Mouse (Mus musculus) small intestine, adult 2 months (tissue): Measurements from ENCODE around the gene Trmt44. TPM values are rescaled to one million over a fixed set of nuclear protein-coding genes. Genes with fewer than 3 reads are reported as not detected.

Source experiments
- H3K27ac ChIP-seq: fragments of 200-500 bp; 2 replicates; pipeline ENCODE4 v1.5.1; 2012; ENCODE audit warnings: low read depth, low read length, control low read depth, inconsistent platforms; ENCODE audit not compliant: insufficient read depth
- H3K27me3 ChIP-seq: fragments of 200-500 bp; 2 replicates; pipeline ENCODE4 v1.6.1; 2012; ENCODE audit warnings: mild to moderate bottlenecking, moderate library complexity, low read length, inconsistent platforms; ENCODE audit not compliant: control insufficient read depth, insufficient read depth
- H3K36me3 ChIP-seq: fragments of 200-500 bp; 2 replicates; pipeline ENCODE4 v1.6.1; 2012; ENCODE audit warnings: mild to moderate bottlenecking, low read length, control low read depth, inconsistent platforms; ENCODE audit not compliant: control insufficient read depth, insufficient read depth
- H3K4me1 ChIP-seq: fragments of 200-500 bp; 2 replicates; pipeline ENCODE4 v1.6.1; 2012; ENCODE audit warnings: low read length, inconsistent platforms, mixed read lengths; ENCODE audit not compliant: control insufficient read depth, insufficient read depth, insufficient read length
- H3K4me3 ChIP-seq: fragments of 200-500 bp; 2 replicates; pipeline ENCODE4 v1.5.1; 2012; ENCODE audit warnings: low read depth, mild to moderate bottlenecking, control low read depth, inconsistent platforms, low read length, moderate library complexity
- CTCF ChIP-seq: fragments of 200-500 bp; IDR thresholded peaks from 2 replicates; pipeline ENCODE4 v1.5.1; 2012; ENCODE audit warnings: low read depth, mild to moderate bottlenecking, control low read depth, inconsistent platforms, low read length, moderate library complexity, mixed read lengths; ENCODE audit not compliant: insufficient replicate concordance, insufficient read length; ENCODE audit errors: extremely low read depth
- POLR2A ChIP-seq: fragments of 200-500 bp; IDR thresholded peaks from 2 replicates; pipeline ENCODE4 v1.6.1; 2012; ENCODE audit warnings: low read depth, mild to moderate bottlenecking, control low read depth, inconsistent platforms, low read length, moderate library complexity
- WGBS: fragments of 180-500 bp; shearing (Covaris S2); methylation state at CpG from one replicate; pipeline ENCODE4 v1.1.7; 2018; 5-methylcytosine and 5-hydroxymethylcytosine counted together
- polyA plus RNA-seq: library from polyadenylated mRNA; depleted of rRNA; stranded (reverse); fragments of >200 nt; gene quantifications from 2 replicates; pipeline ENCODE4 v1.2.3, GENCODE M21; 2012

Gene Trmt44
- polyA plus RNA-seq, 1 experiment: 3.3 TPM

DNA sequence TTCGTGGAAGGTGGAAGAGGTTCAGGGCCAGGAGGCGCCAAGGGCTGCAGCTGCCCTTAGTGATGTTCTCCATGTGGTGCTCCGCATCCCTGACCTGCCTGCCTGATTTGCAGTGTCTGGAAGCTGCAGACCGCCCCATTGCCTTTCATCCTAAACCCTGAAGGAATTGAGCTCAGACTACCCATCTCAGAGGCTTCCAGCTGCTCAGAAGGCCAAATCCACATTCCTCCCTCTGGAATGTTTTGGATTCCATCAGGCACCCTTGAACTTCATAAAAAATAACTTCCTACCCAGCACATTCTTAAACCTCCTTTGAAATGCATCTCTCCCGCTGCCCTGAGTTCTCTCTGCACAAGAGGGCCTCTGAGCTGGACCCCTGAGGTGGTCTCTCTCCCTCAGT lies 34.3 kb downstream of the Trmt44 start:
- Histone ChIP-seq H3K27ac (no peak overlapping the region), H3K4me3 (no peak overlapping the region), H3K27me3 (no peaks in the 10 kb centered on the region), H3K36me3 (no peaks in the 10 kb centered on the region), H3K4me1 (no peaks in the 10 kb centered on the region)
- WGBS: 53% methylated on average over 5 of the region's 5 CpGs
- TF ChIP-seq CTCF (no peak), POLR2A (no peak)

DNA sequence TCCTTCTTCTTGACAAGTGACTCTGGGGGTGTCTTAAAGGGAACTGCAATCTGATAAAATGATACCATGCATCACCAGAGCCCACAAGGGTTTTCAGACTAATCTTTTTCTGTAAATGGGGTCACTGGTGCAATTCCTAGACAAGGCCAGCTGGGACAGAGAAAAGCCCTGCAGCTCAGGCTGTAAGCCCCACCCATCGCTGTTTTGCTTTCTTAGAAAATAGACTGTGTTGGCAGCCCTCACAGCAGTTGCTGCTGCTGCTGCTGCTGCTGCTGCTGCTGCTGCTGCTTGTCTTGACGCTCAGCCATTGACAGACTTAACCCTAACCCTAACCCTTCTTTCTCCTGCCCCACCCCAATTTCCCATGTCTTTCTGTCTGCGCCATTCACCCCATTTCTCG lies 35.3 kb downstream of the Trmt44 start:
- TF ChIP-seq CTCF: no peak
- no peak for TF ChIP-seq POLR2A
- H3K27me3 ChIP-seq: no peaks in the 10 kb centered on the region
- 57% methylated on average over 4 of the region's 4 CpGs for WGBS
- H3K4me1 ChIP-seq: no peaks in the 10 kb centered on the region
- H3K36me3 ChIP-seq: no peaks in the 10 kb centered on the region
- no peak overlapping the region for H3K4me3 ChIP-seq
- H3K27ac ChIP-seq: no peak overlapping the region

DNA sequence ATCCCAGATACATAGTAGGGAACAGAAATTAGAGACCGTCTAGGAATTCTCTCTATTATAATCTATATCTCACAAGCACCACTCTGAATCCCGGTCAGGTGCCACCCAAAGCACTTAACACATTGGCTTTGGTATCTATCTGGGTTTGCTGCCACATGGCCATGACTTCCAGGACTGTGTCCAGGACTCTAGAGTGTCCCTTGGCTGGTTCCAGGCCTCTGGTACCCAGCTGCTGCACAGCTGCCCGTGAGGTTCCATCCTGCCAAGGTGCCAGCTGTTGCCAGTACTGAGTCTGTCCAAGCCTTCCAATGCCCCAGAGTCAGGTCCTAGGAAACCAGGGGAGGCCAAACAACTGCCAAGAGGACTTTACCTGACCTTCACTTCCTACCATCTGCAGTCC lies 36.8 kb downstream of the Trmt44 start:
- Histone ChIP-seq H3K4me3 (no peak overlapping the region), H3K4me1 (no peaks in the 10 kb centered on the region), H3K27me3 (no peaks in the 10 kb centered on the region), H3K36me3 (no peaks in the 10 kb centered on the region), H3K27ac (no peak overlapping the region)
- TF ChIP-seq CTCF (no peak), POLR2A (no peak)
- 79% methylated on average over 3 of the region's 3 CpGs for WGBS

DNA sequence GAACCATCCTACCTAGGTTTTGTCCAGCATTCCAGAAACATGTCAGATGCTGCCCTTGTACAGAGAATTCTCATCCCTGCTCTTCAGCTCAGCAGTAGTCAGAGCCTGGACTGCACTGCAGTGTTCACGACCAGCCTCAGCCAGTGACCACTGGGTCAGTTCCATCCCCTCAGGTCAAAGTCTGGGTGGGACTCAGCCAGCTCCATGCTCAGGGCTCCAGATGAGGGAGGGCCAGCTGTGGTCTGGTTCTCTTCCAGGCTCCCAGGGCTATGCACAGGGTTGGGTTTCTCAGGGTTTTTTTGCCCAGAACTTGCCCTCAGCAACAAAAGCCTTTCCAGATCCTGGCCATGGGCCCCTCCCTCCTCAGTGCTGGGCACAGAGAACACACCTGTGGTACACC lies 37.4 kb downstream of the Trmt44 start:
- Histone ChIP-seq H3K27me3 (no peaks in the 10 kb centered on the region), H3K4me3 (no peak overlapping the region), H3K27ac (no peak overlapping the region), H3K4me1 (no peaks in the 10 kb centered on the region), H3K36me3 (no peaks in the 10 kb centered on the region)
- TF ChIP-seq POLR2A: no peak
- TF ChIP-seq CTCF: no peak
- 55% methylated on average over 1 of the region's 1 CpGs for WGBS

- Histone ChIP-seq H3K27me3 (no peaks in the 10 kb centered on the region), H3K36me3 (no peaks in the 10 kb centered on the region), H3K4me3 (no peak overlapping the region), H3K27ac (no peak overlapping the region), H3K4me1 (no peaks in the 10 kb centered on the region)
- TF ChIP-seq POLR2A (no peak), CTCF (no peak)
- 47% methylated on average over 3 of the region's 3 CpGs for WGBS
These were observed 38.6 kb downstream of the Trmt44 start for GRCm38 (mm10) chr5:35536271-35536670.

DNA sequence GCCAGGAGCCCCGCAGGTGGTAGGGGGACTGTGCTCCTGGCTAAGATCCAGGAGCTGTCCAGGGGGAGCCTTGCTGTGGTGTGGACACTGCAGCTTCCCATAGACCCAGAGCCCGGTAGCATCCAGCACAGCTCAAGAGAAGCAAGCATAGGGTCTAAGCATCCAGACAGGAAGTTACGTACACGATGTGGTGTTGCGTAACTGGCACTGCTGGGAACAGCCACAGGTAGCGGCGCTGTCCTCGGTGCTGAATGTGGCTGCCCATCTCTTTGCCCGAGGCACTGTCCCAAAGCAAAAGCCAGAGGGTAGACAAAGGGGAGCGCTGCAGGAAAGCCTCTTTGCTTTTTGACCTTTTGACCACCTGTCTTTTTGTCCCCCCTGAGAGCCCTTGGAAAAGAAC lies 43.3 kb downstream of the Trmt44 start:
- 19% methylated on average over 10 of the region's 10 CpGs for WGBS
- H3K27ac ChIP-seq: no peak overlapping the region
- no peaks in the 10 kb centered on the region for H3K4me1 ChIP-seq
- TF ChIP-seq POLR2A: no peak
- no peak for TF ChIP-seq CTCF
- no peaks in the 10 kb centered on the region for H3K36me3 ChIP-seq
- no peak overlapping the region for H3K4me3 ChIP-seq
- no peaks in the 10 kb centered on the region for H3K27me3 ChIP-seq

GRCm38 (mm10) chr5:35530442-35530841 lies 44.4 kb downstream of the Trmt44 start:
- WGBS: 12% methylated on average over 4 of the region's 4 CpGs
- H3K36me3 ChIP-seq: no peaks in the 10 kb centered on the region
- H3K27me3 ChIP-seq: peaks cover under 1% of the 10 kb centered on the region; the same call in 1 of the 2 replicates
- H3K27ac ChIP-seq: no peak overlapping the region
- H3K4me1 ChIP-seq: no peaks in the 10 kb centered on the region
- H3K4me3 ChIP-seq: no peak overlapping the region
- TF ChIP-seq POLR2A: no peak
- TF ChIP-seq CTCF: peak; percentile 68; the same call in 1 of the 2 replicates

DNA sequence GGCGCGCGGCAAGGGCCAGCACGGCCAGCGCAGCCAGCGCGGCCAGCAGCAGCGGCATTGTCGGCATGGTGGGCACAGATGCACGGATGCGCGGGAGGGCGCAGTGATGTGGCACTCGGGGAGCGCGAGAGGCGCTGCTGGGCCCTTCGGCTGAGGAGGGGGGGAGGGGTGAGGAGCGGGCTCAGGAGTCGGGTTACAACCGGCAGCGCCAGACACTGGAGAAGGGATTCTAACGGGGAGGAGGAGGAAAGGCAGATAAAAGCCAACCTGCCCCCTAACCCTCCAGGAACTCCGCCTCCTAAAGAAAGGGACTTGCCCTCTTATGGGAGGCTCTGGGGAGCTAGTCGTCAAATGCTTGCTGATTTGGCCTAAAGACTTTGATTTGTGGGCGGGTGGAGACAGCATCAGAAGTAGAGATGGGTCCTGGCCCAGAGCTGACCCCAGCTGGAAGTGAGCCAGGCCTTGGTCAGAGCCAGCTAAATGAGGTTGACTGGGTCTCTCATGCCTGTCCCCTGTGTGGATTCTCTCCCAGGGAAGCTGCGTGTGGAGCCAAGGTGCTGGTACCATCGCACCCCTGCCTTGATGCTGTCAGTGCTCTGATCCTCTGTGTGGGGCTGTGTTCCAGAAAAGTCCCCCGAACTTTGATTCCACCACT lies 49.3 kb downstream of the Trmt44 start, which contains the start of gene Cpz:
Gene Cpz (minus strand): TSS at position 230 of the 655 bp plus-strand sequence.
- Histone ChIP-seq H3K36me3 (no peaks in the 10 kb centered on the region), H3K4me1 (no peaks in the 10 kb centered on the region), H3K27ac (no peak within 1 kb of the TSS), H3K27me3 (peaks cover 5% of the 10 kb centered on the region; the same call in 1 of the 2 replicates), H3K4me3 (no peak within 1 kb of the TSS)
- TF ChIP-seq POLR2A: no peak
- no peak for TF ChIP-seq CTCF
- 4% methylated on average over 29 of the region's 29 CpGs for WGBS
